Mouse (Mus musculus) gastrocnemius, adult 2 months (tissue): ENCODE results near the gene Disp1. TPM values are rescaled to one million over a fixed set of nuclear protein-coding genes. Genes with fewer than 3 reads are reported as not detected.

Experiments
- DNase-seq: peaks from one replicate; pipeline ENCODE4 v3.0.0; 2022
- H3K27ac ChIP-seq: fragments of 200-600 bp; 2 replicates; pipeline ENCODE4 v1.8.1; 2022; ENCODE audit warnings: mild to moderate bottlenecking
- H3K4me3 ChIP-seq: fragments of 200-600 bp; 2 replicates; pipeline ENCODE4 v1.8.1; 2022; ENCODE audit warnings: mild to moderate bottlenecking, moderate library complexity
- CTCF ChIP-seq: fragments of 200-600 bp; IDR thresholded peaks from 2 replicates; pipeline ENCODE4 v1.8.1; 2022; ENCODE audit warnings: antibody characterized with exemption, mild to moderate bottlenecking, moderate library complexity
- intact Hi-C: fragments of 180-260 bp; cut with DNase I; formaldehyde crosslinking; loops from one replicate; pipeline ENCODE4 v1.15.1; 2025
- total RNA-seq, 2 experiments: library from RNA; stranded (reverse); gene quantifications; 2 replicates each; pipeline ENCODE4 v1.2.3; 2021

The Disp1 gene
- total RNA-seq, 2 experiments from 2014 or later = 3.3 to 4.6 TPM

- peak; percentile 60 for DNase-seq
- no peak for TF ChIP-seq CTCF
- intact Hi-C loops = no loop called here
- peak overlapping the region; percentile 44 for H3K27ac ChIP-seq
- H3K4me3 ChIP-seq = no peak overlapping the region
These were observed 148.9 kb downstream of the Disp1 start for GRCm38 (mm10) chr1:183072263-183073050.

- Histone ChIP-seq H3K4me3 (no peak overlapping the region), H3K27ac (no peak overlapping the region)
- TF ChIP-seq CTCF = no peak
- no peak for DNase-seq
- intact Hi-C loops = no loop called here
These were observed 151.2 kb downstream of the Disp1 start for GRCm38 (mm10) chr1:183069954-183070649.

GRCm38 (mm10) chr1:183067807-183068206, 153.5 kb downstream of the Disp1 start:
- no peak for TF ChIP-seq CTCF
- Histone ChIP-seq H3K4me3 (no peak overlapping the region), H3K27ac (no peak overlapping the region; the same call in 1 of the 2 replicates)
- DNase-seq = peak; percentile 61
- intact Hi-C loops = no loop called here

- no peak for DNase-seq
- no peak overlapping the region for H3K4me3 ChIP-seq
- no peak for TF ChIP-seq CTCF
- H3K27ac ChIP-seq = no peak overlapping the region
- intact Hi-C loops = no loop called here
These were observed 154.3 kb downstream of the Disp1 start for GRCm38 (mm10) chr1:183066981-183067380.

- Histone ChIP-seq H3K4me3 (no peak overlapping the region), H3K27ac (no peak overlapping the region)
- DNase-seq = no peak
- intact Hi-C loops = no loop called here
- TF ChIP-seq CTCF = no peak
These were observed 160.7 kb downstream of the Disp1 start for GRCm38 (mm10) chr1:183060611-183061010.

- Histone ChIP-seq H3K27ac (0 out of 2 replicates have a peak overlapping the region, but pooled peaks have one; percentile 8), H3K4me3 (no peak overlapping the region)
- TF ChIP-seq CTCF = no peak
- intact Hi-C loops = no loop called here
- peak; percentile 55 for DNase-seq
These were observed 165.1 kb downstream of the Disp1 start for GRCm38 (mm10) chr1:183056289-183056655.

- no peak for TF ChIP-seq CTCF
- intact Hi-C loops = no loop called here
- H3K4me3 ChIP-seq = no peak overlapping the region
- H3K27ac ChIP-seq = peak overlapping the region; percentile 46; the same call in 1 of the 2 replicates
- DNase-seq = peak; percentile 47
These were observed 165.6 kb downstream of the Disp1 start for GRCm38 (mm10) chr1:183055608-183056288.

- TF ChIP-seq CTCF = no peak
- Histone ChIP-seq H3K27ac (no peak overlapping the region), H3K4me3 (no peak overlapping the region)
- intact Hi-C loops = no loop called here
- DNase-seq = peak; percentile 61
These were observed 168.7 kb downstream of the Disp1 start for GRCm38 (mm10) chr1:183052663-183053062.

- intact Hi-C loops = no loop called here
- no peak for TF ChIP-seq CTCF
- Histone ChIP-seq H3K4me3 (no peak overlapping the region), H3K27ac (no peak overlapping the region)
- peak; percentile 45 for DNase-seq
These were observed 172.0 kb downstream of the Disp1 start for GRCm38 (mm10) chr1:183049295-183049694.

GRCm38 (mm10) chr1:183047913-183048523, 173.3 kb downstream of the Disp1 start:
- intact Hi-C loops = no loop called here
- TF ChIP-seq CTCF = no peak
- Histone ChIP-seq H3K4me3 (no peak overlapping the region), H3K27ac (no peak overlapping the region)
- no peak for DNase-seq

GRCm38 (mm10) chr1:183047191-183047912, 174.0 kb downstream of the Disp1 start:
- TF ChIP-seq CTCF = no peak
- Histone ChIP-seq H3K27ac (no peak overlapping the region), H3K4me3 (no peak overlapping the region)
- peak; percentile 57 for DNase-seq
- intact Hi-C loops = no loop called here

GRCm38 (mm10) chr1:183046081-183046480, 175.2 kb downstream of the Disp1 start:
- no peak for DNase-seq
- no peak for TF ChIP-seq CTCF
- H3K27ac ChIP-seq = no peak overlapping the region
- H3K4me3 ChIP-seq = no peak overlapping the region
- intact Hi-C loops = no loop called here
